Mouse (Mus musculus): ENCODE measurements around the gene Pomt2.

GRCm38 (mm10) chr12:87093671-87094070 lies 54.1 kb downstream of the Pomt2 start:
- TF ChIP-seq CTCF (IDR thresholded peaks at IDR 0.05; ENCODE audit: borderline replicate concordance, insufficient read depth, low read depth, low read length) = no peak
- TF ChIP-seq POLR2A (IDR thresholded peaks at IDR 0.05; ENCODE audit: borderline replicate concordance, insufficient read depth, low read length) = no peak

Measured in cerebellum, adult 2 months (tissue).